Mouse (Mus musculus): ENCODE data around the gene Rnf207.

Gene Rnf207

DNA sequence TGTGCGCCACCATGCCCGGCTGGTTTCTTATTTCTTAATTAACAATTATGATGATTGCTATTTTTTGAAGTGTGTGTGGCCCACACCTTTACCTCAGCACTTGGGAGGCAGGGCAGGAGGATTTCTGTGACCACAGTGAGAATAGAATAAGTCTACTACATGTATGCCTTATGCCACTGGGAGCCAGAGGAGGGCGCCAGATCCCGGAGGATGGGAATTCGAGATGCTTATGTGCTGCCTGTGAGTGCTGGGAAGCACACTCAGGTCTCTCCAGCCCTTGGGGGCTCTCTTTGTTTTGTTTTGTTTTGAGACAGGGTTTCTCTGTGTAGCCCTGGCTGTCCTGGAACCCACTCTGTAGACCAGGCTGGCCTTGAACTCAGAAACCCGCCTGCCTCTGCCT is 9.9 kb upstream of the Rnf207 start:
- DNase-seq (ENCODE audit: low spot score): no peak

DNA sequence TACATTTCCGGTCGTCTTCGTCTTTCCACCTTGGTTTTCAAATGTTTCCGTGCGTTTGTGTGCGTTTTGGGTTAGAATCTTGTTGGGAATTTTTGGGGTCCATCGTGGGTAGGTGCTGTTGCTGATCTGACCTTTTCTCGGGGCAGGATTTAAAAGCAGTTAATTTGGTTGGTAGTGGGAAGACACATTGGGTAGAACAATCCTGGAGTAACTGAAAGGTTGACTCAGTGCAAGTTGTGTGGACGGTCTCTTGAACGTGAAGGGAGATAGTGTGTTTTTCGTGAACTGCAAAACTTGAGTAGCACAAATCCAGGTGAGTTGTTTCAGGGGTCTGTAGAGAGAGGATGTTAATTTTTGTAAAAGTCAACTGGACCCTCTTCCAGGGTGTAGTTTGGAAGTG is 7.8 kb upstream of the Rnf207 start:
- no peak for DNase-seq (ENCODE audit: low spot score)

DNA sequence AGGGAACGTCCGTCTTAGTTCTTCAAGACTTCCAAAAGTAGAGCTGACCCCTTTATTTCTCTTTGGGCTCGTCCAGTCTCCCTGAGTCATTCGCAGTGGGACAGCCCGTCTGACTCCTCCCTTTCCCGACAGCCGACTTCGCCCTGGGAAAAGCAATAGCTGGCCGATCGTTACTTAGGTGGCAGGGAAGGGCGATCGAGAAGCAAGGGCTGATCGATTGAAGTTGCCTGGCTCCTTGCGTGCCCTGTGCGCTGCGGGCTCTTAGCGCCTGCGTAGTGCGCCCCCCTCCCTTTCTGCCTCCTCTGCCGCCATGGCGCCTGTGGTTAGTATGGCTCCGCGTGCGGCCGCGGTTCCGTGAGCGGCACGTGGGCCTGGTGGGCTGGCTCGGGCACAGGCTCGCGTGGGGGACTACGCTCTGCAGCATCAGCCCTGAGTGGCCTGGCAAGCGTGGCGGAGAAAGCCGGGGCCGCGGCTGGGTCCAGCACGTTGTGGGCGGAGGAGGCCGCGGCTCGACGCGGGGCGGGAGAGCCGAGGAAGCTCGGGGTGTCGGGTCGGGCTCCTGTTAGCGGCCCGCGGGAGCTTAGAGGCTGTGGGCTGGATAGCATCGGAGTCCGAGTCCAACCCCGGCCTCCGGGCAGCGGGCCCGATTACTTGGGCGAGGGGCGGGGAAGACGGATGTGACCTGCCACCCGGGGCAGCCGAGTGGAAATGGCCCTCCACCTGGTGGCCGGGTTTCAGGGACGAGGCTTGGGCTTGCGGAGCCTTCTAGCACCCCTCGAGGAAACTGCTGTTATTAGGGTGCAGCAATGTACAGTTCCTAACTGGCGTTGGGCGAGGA is 7.0 kb upstream of the Rnf207 start, which contains the start of gene Rpl22:
Gene Rpl22 (plus strand): TSS at position 169 of the 838 bp plus-strand sequence.
- DNase-seq (ENCODE audit: low spot score): peak; percentile 97

DNA sequence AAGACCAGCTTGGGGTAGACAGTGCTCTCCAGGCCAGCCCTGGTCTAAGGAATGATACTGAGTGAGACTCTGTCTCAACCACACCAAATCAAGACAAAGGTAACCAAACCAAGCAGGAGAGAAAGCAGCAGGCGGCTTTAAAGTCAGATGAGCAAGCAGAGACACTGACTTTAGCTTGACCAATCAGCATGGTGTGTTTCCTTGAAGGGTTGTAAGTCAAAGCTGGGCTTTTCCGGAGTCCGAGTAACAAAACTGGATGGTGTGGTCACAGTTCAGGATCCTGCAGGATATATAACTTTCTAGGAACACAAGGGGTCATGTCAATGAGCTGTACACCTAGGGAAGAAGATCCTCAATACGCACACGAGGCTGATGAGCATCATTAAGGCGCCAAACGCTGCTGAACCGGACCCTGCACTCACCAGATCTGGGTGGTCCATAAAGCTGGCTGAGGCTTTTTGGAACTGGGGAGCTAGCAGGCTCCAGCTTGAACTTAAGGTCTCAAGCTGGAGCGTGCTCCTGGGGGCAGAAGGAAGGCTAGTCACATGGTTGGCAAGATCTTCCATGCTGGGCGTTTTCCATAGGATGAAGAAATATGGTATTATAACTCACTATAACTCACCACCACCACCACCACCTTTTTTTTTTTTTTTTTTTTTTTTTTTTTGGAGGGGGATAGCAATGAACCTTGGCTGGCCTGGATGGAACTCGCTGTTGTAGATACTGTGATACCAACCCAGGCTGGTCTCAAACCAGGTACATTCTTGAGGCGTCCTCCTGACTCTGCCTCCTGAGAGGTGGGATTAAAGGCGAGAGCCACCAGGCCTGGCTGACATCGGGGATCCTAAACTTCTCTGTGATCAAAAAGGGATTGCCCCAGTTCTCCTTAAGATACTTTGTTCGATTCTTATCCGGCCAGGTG is 6.1 kb upstream of the Rnf207 start:
- no peak for DNase-seq (ENCODE audit: low spot score)

DNA sequence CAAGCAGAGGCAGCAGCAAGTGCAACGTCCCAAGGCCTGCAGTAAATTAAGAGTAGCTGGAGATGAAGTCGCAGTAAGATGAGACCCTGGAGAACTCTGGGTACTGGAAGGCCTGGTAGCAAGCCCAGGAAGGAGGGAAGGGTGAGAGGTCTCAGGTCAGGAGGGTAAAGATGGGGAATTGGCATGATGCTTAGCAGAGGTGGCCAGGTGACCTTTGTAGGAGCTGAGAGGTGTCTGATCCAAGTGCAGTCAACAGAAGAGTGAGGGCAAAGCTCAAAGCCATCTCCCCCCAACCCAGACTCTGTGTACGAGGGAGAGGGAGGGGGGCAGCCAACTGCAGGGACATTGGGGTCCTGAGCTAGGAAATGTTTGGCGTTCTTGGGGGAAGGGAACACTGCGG is 2.7 kb upstream of the Rnf207 start:
- DNase-seq (ENCODE audit: low spot score): no peak

DNA sequence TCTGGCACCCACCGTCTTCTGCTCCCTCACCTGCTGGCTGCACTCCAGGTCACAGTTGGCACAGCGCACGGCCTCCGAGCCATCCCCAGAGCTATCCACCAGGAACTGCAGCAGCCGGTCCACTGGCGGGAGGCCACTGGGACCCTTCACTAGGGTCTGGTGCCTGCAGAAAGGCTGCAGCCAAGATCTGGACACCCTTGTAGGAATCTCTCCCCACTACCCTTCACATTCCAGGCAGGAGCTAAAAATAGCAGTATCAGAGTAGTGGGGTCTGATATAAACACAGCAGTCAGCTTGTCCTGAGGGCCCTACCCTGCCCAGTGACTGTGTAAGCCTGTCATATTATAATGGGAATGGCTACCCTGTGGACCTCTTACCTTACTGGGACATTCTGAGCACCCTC is 1.2 kb downstream of the Rnf207 start:
- DNase-seq (ENCODE audit: low spot score): no peak

DNA sequence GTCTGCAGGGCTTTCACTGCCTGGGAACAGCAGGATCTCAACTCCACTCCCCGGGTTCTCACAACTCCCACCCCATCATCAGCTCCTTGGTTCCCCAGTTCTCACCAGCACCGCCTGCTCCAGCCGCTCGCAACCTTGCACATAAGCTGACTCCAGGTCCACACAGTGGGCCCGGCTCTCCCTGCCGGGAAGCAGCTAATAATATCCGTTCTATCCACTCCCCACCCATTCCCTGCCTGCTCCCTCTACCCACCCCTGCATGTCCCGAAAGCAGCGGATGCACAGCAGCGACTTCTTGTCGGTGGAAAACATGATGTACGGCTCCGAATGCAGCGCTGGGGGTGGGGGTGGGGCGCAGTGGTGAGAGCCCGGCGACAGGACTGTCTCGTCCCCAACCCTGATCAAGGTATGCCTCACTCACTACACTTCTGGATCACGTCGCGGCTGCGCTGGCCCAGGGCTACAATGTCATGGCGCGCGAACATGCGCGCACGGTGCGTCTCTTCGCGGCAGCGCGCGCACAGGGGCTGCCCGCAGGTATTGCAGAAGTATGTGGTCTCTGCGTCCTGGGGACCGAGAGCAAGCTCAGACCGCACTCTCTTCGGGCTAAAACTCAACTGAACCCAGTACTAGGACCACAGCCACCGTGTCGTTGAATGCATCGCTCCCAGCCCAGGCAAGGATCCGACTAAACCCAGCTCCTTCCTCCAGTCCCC is 3.1 kb downstream of the Rnf207 start:
- no peak for DNase-seq (ENCODE audit: low spot score)

DNA sequence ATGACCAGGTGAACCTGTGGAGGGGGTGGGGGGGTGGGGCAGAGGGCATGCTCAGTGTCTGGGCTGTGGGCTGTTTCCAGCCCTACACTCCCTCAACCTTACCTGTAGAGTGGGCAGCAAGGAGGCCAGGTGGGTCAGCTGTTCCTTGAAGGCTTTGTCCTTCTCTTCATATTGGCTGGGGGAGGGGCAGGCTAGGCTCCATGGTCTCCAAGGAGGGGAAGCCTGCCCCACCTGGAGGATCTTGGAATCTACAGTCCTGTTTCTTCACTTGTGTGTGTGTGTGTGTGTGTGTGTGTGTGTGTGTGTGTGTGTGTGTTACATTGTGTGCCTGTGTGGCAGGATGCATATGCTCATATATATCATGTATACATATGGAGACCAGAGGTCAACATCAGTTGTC is 4.9 kb downstream of the Rnf207 start:
- DNase-seq (ENCODE audit: low spot score): no peak

DNA sequence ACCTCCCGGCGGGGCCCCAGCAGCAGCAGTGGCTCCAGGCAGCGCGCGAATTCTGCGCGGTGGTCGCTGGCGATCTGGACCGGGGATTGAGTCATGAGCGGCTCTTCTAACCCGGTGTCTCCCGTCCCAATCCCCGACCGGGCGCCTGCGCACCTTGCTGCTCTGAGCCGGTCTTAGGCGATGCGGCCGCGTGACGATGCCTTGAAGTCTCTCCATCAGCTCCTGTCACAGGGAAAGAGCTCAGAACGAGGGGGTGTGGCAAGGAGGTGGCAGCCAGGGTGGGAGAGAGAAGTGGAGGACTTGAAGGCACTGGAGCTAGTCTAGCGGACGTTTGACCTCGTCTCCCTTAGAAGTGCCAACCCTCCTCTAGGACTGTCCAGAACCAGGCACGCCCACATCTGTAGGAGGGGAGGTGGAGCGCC is 5.6 kb downstream of the Rnf207 start:
- no peak for DNase-seq (ENCODE audit: low spot score)

DNA sequence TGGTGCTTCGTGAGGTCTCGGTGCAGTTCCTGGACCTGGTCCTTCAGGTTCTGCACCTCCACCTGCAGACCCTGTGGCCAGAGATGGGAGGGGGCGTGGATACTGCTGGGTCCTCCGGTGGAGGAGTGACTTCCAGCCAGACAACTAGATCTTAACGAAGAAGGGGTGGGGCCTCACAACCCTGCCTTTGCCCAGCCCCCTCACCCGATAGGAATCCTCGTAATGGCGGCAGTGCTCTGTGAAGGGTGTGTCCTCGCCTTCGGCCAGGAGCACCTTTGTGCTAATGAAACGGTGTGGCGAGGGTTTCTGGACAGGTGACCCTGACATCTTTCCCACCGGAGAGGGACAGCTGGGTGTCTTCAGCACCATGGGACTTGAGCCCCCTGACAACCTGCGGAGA is 6.6 kb downstream of the Rnf207 start:
- DNase-seq (ENCODE audit: low spot score): no peak

DNA sequence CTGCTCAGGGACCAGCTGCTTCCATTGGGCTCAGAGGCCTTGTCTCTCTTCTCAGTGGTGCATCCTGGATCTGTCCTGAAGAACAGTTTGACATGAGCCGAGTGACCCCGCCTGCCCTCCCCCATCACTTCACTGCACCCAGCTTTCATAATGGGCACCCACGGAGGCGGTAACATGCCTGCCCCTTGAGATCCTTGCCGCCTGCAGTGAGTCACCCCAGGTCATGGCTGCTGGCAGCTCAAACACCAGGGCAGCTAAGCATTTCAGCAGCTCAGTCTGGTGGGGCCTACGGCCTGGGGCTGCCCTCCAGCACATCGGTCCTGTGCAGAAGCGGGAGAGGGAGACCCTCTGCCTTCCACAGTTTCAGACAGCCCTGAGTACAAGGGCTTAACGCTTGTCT is 11.3 kb downstream of the Rnf207 start:
- DNase-seq (ENCODE audit: low spot score): no peak

DNA sequence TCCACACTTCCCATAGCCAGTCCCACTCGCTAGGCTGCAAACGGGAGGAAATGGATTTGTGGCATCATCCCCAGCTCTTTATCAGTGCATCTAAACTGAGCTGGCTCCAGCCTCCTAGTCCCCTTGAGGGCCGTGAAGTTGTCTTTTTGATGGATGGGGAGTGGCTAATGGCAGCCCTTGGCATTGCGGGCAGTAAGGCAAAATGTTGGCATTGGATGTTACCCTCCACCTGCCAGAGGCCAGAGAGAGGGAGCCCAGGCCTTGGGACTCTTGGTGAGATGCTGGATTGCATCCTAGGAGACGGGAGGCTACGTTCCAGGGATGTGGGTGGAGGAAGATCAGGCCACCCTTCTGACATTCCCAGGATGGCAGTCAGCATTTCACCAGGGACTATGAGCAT is 12.8 kb downstream of the Rnf207 start:
- DNase-seq (ENCODE audit: low spot score): no peak

DNA sequence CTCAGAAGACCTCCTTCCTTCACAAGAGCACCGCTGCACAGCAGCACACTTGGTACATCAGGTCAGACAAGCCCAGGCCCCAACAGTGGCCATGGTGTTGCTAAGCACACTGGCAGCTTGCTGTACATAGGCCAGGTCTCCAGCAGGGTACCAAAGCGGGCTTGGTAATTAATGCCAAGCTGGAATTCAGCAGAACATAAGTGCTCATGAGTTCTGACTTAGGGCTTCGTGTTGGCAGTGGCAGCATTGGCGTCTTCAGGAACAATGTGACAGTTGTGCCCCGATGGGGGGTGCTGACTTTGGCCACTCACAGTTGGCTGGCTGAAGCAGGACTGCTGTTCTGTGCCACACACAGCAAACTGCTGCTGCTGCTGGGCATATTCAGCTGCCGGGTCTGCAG is 14.1 kb downstream of the Rnf207 start:
- no peak for DNase-seq (ENCODE audit: low spot score)

DNA sequence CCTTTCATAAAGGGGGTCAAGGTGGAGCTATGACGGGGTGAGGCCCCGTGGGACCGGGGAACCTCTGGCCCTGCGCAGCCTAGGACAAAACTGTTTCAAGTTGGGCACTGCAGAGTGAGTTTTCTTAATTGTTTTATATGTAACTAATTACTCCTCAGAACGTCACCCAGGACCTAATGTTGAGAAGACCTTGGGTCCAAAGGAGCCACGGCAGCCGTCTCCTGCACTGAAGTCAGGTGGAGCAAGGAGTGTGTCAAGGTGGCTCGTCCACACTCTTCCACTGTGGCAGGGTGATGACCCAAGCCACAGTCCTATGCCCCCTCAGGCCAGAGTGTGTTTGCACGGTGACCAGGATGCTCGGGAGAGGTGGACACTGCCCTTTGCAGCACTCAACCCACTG is 15.6 kb downstream of the Rnf207 start:
- no peak for DNase-seq (ENCODE audit: low spot score)

DNA sequence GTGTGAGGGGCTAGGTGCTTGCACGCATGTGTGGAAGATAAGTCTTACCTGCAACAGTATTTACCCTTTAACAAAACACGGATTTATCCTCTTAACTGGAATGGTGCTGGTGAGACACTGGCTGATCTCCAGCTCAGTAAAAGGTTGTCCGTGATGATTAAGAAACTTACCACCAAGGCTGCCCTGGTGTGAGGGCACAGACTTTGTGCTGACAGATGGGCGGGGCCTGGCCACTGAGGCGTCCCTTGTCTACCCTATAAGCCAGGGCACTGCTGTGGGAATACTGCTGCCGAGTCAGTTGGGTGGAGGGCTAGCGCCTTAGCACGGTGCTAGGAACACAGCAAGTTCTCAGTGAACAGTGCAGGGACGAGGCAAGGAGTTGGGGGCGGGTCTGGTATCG is 16.8 kb downstream of the Rnf207 start:
- no peak for DNase-seq (ENCODE audit: low spot score)

DNA sequence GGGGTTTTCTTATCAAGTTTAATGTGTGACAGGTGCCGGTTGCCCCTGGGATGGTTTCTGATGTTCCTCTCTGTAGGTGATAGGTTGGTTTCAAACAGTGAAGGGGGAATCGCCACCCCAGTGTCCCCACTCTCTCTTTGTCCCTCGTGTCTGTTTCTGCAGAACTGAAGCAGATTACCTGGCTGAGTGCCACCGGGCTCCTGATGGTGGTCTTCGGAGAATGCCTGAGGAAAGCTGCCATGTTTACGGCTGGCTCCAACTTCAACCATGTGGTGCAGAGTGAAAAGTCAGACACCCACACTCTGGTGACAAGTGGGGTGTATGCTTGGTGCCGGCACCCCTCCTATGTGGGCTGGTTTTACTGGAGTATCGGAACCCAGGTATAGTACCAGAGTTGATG is 18.4 kb downstream of the Rnf207 start:
- DNase-seq (ENCODE audit: low spot score): no peak

DNA sequence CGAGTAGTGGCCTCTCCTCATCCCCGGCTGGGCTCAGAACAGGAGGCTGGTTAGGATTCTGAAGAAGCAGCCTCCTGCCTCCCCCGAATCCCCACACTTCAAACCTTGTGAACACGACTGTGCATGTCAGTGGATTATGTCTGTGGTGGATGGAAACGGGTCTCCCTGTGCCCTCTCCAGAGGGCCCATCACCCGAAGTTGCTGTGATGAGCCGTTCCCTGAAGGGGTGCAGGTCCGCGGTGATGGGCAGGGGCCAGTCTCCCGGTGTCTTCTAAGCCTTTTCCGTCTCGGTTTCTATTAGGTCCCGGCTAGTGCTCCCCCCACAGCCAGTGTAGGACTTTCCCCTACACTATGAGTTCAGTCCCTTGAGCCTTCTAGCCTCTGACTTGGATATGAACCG is 20.0 kb downstream of the Rnf207 start:
- no peak for DNase-seq (ENCODE audit: low spot score)

DNA sequence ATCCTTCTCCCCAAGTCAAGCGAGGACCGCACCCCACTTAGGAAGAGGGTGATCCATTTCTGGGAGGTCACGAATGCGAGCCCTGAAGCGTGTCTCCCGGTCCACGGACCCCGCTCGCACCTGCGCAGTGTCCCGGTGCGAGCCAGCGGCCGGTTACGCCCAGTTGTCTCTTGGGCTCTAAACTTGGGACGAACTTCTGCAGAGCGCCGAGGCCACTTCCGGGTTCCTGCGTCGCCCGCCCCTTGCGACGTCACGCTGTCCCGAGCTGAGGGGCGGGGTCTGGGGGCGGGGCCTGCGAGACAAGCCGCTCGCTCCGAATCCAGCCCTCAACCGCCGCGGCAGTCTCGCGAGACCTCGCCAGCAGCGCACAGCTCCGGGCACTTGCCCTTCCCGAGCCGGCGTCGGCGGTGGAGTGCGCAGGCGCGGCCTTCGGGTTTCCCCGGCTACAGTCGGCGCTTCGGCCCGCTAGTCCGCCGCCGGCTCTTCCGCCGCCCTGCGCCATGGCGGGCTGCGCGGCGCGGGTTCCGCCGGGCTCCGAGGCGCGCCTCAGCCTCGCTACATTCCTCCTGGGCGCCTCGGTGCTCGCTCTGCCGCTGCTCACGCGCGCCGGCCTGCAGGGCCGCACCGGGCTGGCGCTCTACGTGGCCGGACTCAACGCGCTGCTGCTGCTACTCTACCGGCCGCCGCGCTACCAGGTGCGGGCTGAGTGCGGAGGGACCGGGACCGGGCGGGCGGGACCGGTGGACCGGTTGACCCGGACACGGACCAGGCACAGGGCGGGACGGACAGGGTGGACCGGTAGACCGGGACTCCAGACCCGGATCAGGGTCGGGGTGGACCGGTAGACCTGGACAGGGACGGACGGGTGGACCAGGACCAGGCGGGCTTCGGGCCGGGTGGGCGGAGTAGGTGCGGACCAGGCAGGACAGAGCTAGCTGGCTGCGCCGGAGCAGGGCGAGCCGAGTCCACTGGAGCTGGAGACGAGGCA is 21.6 kb downstream of the Rnf207 start, which contains the start of gene Icmt:
Gene Icmt (plus strand): TSS at position 354 of the 988 bp plus-strand sequence.
- DNase-seq (ENCODE audit: low spot score): peak; percentile 100

DNA sequence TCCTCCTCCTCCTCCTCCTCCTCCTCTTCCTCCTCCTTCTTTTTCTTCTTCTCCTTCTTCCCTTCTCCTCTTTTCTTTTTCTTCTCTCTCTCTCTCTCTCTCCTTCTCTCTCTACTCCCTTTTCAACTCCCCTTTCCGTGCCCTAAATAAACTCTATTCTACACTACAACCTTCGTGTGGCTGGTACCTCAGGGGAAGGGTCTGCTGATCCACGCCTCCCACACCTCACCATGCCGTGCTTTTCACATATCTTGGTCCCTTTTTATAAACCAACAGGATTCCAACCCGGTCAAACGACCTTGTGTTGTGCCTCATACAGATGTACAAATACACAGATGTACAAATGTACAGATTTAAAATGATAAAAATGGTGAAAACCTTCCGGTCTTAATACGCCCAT is 22.4 kb downstream of the Rnf207 start:
- no peak for DNase-seq (ENCODE audit: low spot score)

DNA sequence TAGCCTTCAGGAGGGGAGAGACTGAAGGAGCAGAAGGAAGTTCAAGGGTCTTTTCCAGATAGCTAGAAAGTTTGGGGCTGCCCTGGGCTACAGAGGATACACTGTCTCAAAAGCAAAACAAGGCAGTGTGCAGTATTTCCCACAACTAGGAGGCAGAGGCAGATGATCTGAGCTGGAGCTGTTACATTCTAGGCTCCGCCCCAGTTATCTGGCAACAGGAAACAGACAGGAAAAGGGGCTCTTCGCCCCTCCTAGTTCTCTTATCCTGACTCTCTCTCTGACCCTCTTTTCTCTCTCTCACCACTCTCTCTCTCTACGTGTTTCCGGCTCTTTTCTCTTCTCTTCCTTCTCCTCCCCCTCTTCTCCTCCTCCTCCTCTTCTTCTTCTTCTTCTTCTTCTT is 22.9 kb downstream of the Rnf207 start:
- DNase-seq (ENCODE audit: low spot score): no peak
